Mouse (Mus musculus) myocyte (in vitro differentiated cells): Measurements from ENCODE around the gene Mum1.

Source experiments
- MAX ChIP-seq: IDR thresholded peaks from one replicate; pipeline ENCODE4 v1.6.1; 2011; ENCODE audit warnings: low read depth, mild to moderate bottlenecking, control low read depth
- POLR2A ChIP-seq: IDR thresholded peaks from one replicate; pipeline ENCODE4 v1.6.1; 2011; ENCODE audit warnings: low read depth, mild to moderate bottlenecking, control low read depth, moderate library complexity; ENCODE audit not compliant: insufficient read length
- TCF12 ChIP-seq: IDR thresholded peaks from one replicate; pipeline ENCODE4 v1.6.1; 2011; ENCODE audit warnings: mild to moderate bottlenecking, control low read depth; ENCODE audit not compliant: poor library complexity, insufficient read depth, severe bottlenecking
- USF1 ChIP-seq: IDR thresholded peaks from one replicate; pipeline ENCODE4 v1.6.1; 2011; ENCODE audit warnings: low read depth, mild to moderate bottlenecking, control low read depth, moderate library complexity

DNA sequence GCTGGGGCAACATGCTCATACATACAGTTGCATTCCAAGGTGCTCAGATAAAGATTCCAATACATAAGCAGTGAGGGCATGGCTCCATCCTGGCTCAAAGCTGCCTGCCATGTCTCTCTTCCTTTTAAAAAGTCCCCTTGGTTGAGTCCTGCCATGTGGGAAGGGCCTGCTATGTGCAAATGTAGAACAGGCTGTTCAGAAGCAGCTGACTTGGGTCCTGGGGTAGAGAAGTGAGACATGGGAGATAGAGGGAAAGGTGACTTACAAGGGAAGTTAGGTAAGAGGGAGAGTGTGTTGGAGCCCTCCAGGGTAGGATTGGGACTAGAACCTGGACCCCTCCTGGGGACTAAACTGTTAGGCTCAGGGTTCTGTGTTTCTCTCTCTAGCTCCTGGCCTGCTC is 25.8 kb downstream of the Mum1 start:
- TF ChIP-seq MAX (no peak), POLR2A (no peak), TCF12 (no peak), USF1 (no peak)
